Mouse (Mus musculus) myocyte (in vitro differentiated cells): Measurements from ENCODE around the gene Rnf7.

Experiments used
- CEBPB ChIP-seq: IDR thresholded peaks from 2 replicates; pipeline ENCODE4 v1.6.1; 2011; ENCODE audit warnings: mild to moderate bottlenecking, moderate library complexity; ENCODE audit not compliant: poor library complexity, insufficient read depth, severe bottlenecking
- MYOG ChIP-seq, 3 experiments: IDR thresholded peaks; one replicate each; pipeline ENCODE4 v1.6.1; 2011; ENCODE audit warnings: control low read depth in 2 of 3, low read depth in 2 of 3, mild to moderate bottlenecking in 2 of 3; ENCODE audit not compliant: insufficient read length in 2 of 3, control insufficient read depth in 1 of 3, insufficient read depth in 1 of 3
- SRF ChIP-seq: IDR thresholded peaks from one replicate; pipeline ENCODE4 v1.6.1; 2011; ENCODE audit warnings: low read depth; ENCODE audit not compliant: control insufficient read depth, insufficient read length
- TCF12 ChIP-seq: IDR thresholded peaks from one replicate; pipeline ENCODE4 v1.6.1; 2011; ENCODE audit warnings: mild to moderate bottlenecking, control low read depth; ENCODE audit not compliant: poor library complexity, insufficient read depth, severe bottlenecking
- TCF3 ChIP-seq: IDR thresholded peaks from one replicate; pipeline ENCODE4 v1.6.1; 2011; ENCODE audit warnings: low read depth, control low read depth; ENCODE audit not compliant: insufficient read length

DNA sequence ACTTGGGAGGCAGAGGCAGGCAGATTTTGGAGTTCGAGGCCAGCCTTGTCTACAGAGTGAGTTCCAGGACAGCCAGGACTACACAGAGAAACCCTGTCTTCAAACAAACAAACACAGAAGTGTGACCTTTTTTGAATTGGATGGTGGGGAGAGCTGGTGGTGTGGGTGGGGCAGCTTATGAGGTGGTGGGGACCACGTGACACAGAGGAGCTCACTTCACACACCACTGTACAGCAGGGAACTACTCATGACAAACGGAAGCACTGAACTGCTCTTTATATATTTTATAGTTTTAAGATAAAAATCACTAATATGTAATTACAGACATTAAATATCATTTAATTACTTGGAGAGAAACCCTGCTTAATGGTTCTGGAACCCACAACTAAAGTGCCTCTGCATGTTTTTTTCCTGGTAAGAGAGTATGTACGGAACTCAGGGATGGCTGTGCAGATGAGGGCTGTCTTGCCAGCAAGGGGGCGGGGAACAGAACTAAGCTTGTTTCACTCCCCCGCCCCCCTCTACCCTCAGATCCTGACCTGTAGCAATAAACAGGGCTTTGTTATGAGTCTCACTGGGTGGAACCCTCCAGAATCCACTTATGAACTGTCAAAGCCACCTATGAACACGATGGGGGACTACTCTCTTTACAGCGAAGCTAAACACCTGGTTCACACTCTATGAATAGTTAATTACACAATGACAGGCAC, 8.8 kb downstream of the Rnf7 start:
- no peak for TF ChIP-seq TCF12
- no peak for TF ChIP-seq MYOG (IDR thresholded peaks at IDR 0.05; ENCODE audit: control insufficient read depth in 1 of 3, insufficient read depth in 1 of 3, insufficient read length in 2 of 3, low read depth in 2 of 3)
- TF ChIP-seq CEBPB = no peak
- no peak for TF ChIP-seq TCF3
- TF ChIP-seq SRF = no peak
